Mouse (Mus musculus) cerebellum, postnatal 25 days (tissue): ENCODE measurements around the gene Olfr448.

ENCODE experiments used
- DNase-seq, 2 experiments: peaks; one replicate each; pipeline ENCODE4 v3.0.0; 2021; ENCODE audit warnings: mixed read lengths in 2 of 2

Olfr448 gene

GRCm38 (mm10) chr6:42890141-42890540 is at the start of gene Olfr448:
Gene Olfr448, plus strand, starts transcription at chr6:42890441.
- DNase-seq = no peak

GRCm38 (mm10) chr6:42860222-42860819 is 29.9 kb upstream of the Olfr448 start:
- peak; percentile 8 to 29 for DNase-seq

- DNase-seq = no peak
Measured at GRCm38 (mm10) chr6:42869695-42870094, 20.5 kb upstream of the Olfr448 start.

GRCm38 (mm10) chr6:42876323-42876722 is 13.9 kb upstream of the Olfr448 start:
- no peak for DNase-seq

GRCm38 (mm10) chr6:42900345-42900744 is 10.1 kb downstream of the Olfr448 start:
- no peak for DNase-seq

- no peak for DNase-seq
Measured at GRCm38 (mm10) chr6:42908578-42908977, 18.3 kb downstream of the Olfr448 start, which contains the start of gene Olfr447. Gene Olfr447, plus strand, starts transcription at chr6:42908878.

DNA sequence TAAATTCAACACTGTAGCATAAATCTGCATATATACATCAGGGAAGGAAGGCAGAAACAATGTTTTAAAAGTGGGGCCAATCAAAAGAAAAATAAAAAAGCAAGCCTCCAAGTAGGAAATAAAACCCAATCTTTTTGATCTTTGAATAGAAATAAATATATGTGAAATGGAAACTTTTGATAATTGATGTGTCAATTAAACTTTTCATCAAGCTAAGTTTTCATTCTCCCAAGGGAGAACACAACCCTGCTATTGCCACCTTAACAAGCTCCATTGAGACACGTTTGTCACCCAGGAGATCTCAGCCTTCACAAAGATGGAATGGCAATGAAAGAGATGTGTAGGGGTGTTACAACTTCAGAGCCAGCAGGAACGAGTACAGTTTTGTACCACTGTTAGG is 30.8 kb downstream of the Olfr448 start, which contains the start of gene Olfr446:
Gene Olfr446, plus strand, starts transcription at position 301 of the 400 bp plus-strand sequence.
- DNase-seq = no peak
